Mouse (Mus musculus) heart, postnatal 0 days (tissue): Measurements from ENCODE around the gene Rac1.

Experiments used
- CTCF ChIP-seq: IDR thresholded peaks from 2 replicates; pipeline ENCODE4 v1.5.1; 2016; ENCODE audit warnings: antibody characterized with exemption, control low read depth, low read depth
- EP300 ChIP-seq: IDR thresholded peaks from 2 replicates; pipeline ENCODE4 v1.6.1; 2016; ENCODE audit warnings: antibody characterized with exemption, low read depth

GRCm38 (mm10) chr5:143567258-143567670, 39.4 kb upstream of the Rac1 start:
- TF ChIP-seq CTCF, result no peak
- TF ChIP-seq EP300, result no peak
